Mouse (Mus musculus): ENCODE data around the gene Znrd1as.

The Znrd1as gene

GRCm38 (mm10) chr17:36957999-36958743 lies at the start of gene Znrd1as, which contains the start of gene Znrd1:
Gene Znrd1as (plus strand): TSS chr17:36958592.
Gene Znrd1 (minus strand): TSS chr17:36958559.
- DNase-seq (ENCODE audit: low spot score): peak; percentile 95

- DNase-seq (ENCODE audit: low spot score): no peak
Measured at GRCm38 (mm10) chr17:36909802-36910201, 48.6 kb upstream of the Znrd1as start.

- DNase-seq (ENCODE audit: low spot score): no peak
Measured at GRCm38 (mm10) chr17:36912031-36912430, 46.4 kb upstream of the Znrd1as start.

- DNase-seq (ENCODE audit: low spot score): peak; percentile 83
Measured at GRCm38 (mm10) chr17:36914108-36914507, 44.3 kb upstream of the Znrd1as start.

- peak; percentile 66 for DNase-seq (ENCODE audit: low spot score)
Measured at GRCm38 (mm10) chr17:36915076-36915475, 43.3 kb upstream of the Znrd1as start.

- peak; percentile 68 for DNase-seq (ENCODE audit: low spot score)
Measured at GRCm38 (mm10) chr17:36920239-36920638, 38.2 kb upstream of the Znrd1as start.

- no peak for DNase-seq (ENCODE audit: low spot score)
Measured at GRCm38 (mm10) chr17:36922715-36923114, 35.7 kb upstream of the Znrd1as start.

GRCm38 (mm10) chr17:36923491-36923890 lies 34.9 kb upstream of the Znrd1as start:
- DNase-seq (ENCODE audit: low spot score): no peak

- DNase-seq (ENCODE audit: low spot score): no peak
Measured at GRCm38 (mm10) chr17:36927496-36928120, 30.8 kb upstream of the Znrd1as start.

GRCm38 (mm10) chr17:36929236-36929932 lies 29.0 kb upstream of the Znrd1as start:
- no peak for DNase-seq (ENCODE audit: low spot score)

GRCm38 (mm10) chr17:36930233-36930632 lies 28.2 kb upstream of the Znrd1as start:
- DNase-seq (ENCODE audit: low spot score): no peak

GRCm38 (mm10) chr17:36931130-36931529 lies 27.3 kb upstream of the Znrd1as start:
- no peak for DNase-seq (ENCODE audit: low spot score)

GRCm38 (mm10) chr17:36931806-36932205 lies 26.6 kb upstream of the Znrd1as start:
- peak; percentile 51 for DNase-seq (ENCODE audit: low spot score)

- peak; percentile 35 for DNase-seq (ENCODE audit: low spot score)
Measured at GRCm38 (mm10) chr17:36938056-36938455, 20.3 kb upstream of the Znrd1as start.

- peak; percentile 85 for DNase-seq (ENCODE audit: low spot score)
Measured at GRCm38 (mm10) chr17:36942391-36942790, 16.0 kb upstream of the Znrd1as start.

GRCm38 (mm10) chr17:36942791-36943471 lies 15.5 kb upstream of the Znrd1as start, which contains the start of gene Rnf39:
Gene Rnf39 (plus strand): TSS chr17:36942918.
- peak; percentile 66 for DNase-seq (ENCODE audit: low spot score)

- DNase-seq (ENCODE audit: low spot score): no peak
Measured at GRCm38 (mm10) chr17:36943691-36944090, 14.7 kb upstream of the Znrd1as start.

GRCm38 (mm10) chr17:36944121-36944775 lies 14.1 kb upstream of the Znrd1as start:
- no peak for DNase-seq (ENCODE audit: low spot score)

GRCm38 (mm10) chr17:36947051-36947819 lies 11.2 kb upstream of the Znrd1as start:
- peak; percentile 32 for DNase-seq (ENCODE audit: low spot score)

- DNase-seq (ENCODE audit: low spot score): no peak
Measured at GRCm38 (mm10) chr17:36948286-36948685, 10.1 kb upstream of the Znrd1as start.

- DNase-seq (ENCODE audit: low spot score): no peak
Measured at GRCm38 (mm10) chr17:36949265-36949664, 9.1 kb upstream of the Znrd1as start.
